Mouse (Mus musculus) frontal cortex, postnatal 25 days (tissue): Measurements from ENCODE around the gene Ppm1h.

Source experiments
- DNase-seq, 2 experiments: peaks; one replicate each; pipeline ENCODE4 v3.0.0; 2022; ENCODE audit warnings: low spot score in 2 of 2

Ppm1h gene

GRCm38 (mm10) chr10:122768893-122769341 is 90.4 kb downstream of the Ppm1h start:
- DNase-seq: no peak

DNA sequence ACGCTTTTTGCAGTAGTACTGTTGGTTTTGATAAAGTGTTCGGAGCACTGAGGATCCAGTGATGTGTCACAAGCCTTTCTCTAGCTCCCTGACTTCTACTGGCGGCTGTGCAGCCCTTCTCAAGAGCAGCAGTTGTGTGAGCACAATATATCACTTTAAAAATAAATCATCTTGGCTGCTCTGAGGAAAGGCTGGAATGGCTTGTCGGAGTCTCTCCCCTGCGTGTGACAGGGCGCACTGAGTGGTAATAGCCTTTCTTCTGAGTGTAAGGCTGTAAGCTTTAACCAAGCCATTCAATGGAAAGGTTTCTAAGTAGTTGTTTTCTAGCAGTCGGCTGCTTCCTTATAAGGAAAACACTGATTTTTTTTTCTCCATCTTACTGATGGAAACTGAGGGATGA is 91.8 kb downstream of the Ppm1h start:
- no peak for DNase-seq

DNA sequence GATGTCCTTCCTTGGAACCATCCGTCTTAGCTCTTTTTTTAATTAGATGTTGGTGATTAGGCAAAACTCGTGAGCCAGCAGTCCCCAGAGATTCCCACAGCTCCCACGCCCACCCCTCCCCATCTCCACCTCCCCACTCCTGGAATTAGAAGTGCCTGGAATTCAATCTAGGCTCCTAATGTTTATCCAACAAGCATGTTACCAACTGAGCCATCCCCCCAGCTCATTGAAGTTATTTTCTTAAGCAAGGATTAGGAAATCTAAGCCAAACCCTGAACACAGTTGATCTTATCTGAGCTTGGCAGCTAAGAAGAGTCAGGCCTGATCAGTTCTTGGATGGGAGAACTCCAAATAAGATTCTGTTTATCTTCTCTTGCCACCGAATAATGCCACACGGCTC is 92.4 kb downstream of the Ppm1h start:
- no peak for DNase-seq

GRCm38 (mm10) chr10:122774169-122774568 is 95.6 kb downstream of the Ppm1h start:
- no peak for DNase-seq

DNA sequence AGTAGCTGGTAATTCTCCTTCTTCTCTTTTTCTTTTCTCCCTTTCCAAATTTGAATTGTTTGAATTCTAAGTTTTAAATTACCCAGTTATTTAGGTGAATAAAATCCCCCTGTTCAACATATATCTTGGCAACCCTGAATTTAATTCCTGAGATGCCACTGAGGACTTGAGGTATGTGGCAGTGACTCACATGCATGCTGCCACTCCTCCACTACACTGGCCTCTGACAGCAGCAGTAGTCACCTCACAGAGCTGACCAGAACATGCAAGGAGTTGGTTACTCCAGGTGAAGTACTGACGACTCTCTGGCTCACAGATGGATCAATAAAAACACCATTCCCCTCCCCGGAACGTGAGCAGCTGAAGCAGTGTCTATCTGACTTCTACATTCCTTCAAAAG is 98.9 kb downstream of the Ppm1h start:
- DNase-seq: no peak

- no peak for DNase-seq
Observed at GRCm38 (mm10) chr10:122777939-122778655, 99.5 kb downstream of the Ppm1h start.

DNA sequence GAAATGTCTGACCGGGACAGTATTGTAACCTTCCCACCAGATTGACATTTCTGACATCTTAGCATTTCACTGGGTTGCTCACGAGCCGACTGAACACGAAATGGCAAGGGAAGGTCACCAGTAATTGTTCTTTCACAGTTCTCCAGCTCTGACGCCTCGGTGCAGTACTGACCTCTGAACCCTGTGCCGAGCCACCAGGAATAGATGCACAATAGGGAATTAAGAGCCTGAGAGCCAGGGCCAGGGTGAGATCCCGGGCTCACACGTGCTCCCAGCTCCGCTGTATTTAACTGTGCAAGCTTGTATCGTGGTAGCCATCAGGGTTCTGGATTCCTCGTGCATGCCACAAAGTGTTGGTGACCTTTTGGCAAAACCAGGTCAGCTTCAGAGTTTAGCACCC is 100.8 kb downstream of the Ppm1h start:
- no peak for DNase-seq

DNA sequence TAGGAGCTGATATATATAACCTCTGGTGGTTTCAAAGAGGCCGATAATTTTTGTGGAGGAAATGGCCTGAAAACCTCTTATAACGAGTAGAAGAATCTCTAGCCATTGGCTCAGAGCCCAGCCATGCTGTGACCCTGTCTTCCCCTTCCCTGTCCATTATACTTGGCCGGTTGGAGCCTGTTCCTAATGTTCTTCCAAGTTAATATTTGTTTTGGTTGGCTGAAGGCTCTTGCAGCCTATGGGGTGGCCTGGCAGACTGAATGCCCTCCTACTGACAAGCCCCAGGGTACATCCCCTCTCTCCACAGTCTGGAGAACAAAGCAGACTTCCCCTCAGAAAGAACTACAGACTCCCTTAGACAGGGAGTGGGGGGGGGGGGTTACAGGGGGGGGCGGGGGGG is 104.2 kb downstream of the Ppm1h start:
- no peak for DNase-seq

DNA sequence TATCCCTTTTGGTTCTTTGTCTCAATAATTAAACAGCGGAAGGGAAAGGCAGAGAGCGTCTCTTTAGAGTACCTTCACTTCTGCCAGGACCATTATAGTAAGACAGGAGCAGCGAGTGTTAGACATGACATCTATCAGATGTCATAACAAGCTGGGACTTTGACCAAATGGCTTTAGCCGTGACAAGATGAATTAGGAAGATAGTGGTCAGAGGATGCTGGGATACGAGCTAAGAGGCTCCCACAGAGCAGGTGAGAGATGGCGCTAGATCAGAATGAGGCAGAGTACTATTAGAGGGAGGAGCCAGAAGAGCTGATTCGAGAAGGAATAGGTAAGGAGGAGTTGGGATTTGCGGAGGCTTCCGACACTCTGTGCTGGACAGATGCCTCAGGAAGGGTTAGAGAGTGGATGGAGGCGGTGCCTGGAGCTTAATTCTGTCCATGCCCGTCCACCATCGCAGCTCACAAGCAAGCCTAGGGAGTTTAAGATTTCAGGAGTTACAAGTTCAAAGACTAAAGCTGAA is 111.1 kb downstream of the Ppm1h start:
- no peak for DNase-seq

DNA sequence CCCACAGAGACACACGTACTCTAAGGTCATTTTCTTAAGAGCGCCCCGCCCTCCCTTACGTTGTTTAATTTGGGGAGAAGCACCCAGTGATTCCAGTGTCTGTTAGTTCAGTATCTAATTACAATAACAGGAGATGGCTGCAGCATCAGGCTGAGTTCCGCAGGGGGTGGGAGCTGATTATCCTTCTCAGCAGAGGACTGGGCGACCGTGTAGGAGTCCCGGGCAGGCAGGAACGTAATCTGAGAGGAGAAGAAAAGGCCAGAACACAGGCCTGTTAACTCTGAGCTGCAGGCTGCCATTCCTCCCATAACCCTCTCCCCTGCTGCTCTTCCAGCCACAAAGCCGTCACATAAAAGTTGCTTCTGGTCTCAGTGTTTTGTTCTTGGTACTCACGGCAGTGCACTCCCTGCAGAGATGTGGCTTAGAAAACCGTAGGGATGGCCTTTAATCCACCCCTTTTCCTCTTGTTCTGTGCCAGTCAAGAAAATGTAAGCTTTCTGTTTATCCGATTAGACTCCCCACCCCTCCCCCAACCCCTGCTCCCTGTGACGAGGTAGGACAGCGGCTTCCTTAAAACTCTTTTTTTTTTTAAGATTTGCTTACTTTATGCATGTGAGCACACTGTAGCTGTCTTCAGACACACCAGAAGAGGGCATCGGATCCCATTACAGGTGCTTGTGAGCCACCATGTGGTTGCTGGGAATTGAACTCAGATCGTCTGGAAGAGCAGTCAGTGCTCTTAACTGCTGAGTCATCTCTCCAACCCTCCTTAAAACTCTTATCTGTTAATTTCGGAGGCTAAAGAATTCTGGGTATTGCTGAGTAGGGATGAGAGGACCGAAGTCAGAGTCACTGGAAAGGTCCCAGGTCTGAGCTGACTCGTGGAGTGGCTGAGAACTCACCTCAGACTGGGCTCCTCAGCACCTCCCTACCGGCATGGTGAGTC is 113.7 kb downstream of the Ppm1h start:
- no peak for DNase-seq

DNA sequence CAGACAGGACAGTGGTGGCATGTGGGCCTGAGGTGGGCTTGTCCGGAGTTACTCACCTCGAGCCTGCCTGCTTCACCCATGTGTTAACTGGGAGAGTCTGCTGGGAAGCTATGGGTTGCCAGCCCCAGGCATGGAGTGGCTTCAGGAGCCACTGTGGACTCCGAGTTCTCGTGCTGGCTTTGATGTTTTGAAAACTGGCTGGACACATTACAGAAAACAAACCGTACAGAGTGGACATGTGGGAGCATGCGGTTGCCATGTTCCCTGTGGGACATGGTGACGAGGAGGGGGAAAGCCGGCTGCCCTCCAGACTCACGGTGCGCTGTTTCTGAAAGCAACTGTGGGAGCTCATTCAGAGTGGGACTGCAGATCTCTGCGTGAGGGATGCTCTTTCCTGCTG is 114.6 kb downstream of the Ppm1h start:
- DNase-seq: no peak

DNA sequence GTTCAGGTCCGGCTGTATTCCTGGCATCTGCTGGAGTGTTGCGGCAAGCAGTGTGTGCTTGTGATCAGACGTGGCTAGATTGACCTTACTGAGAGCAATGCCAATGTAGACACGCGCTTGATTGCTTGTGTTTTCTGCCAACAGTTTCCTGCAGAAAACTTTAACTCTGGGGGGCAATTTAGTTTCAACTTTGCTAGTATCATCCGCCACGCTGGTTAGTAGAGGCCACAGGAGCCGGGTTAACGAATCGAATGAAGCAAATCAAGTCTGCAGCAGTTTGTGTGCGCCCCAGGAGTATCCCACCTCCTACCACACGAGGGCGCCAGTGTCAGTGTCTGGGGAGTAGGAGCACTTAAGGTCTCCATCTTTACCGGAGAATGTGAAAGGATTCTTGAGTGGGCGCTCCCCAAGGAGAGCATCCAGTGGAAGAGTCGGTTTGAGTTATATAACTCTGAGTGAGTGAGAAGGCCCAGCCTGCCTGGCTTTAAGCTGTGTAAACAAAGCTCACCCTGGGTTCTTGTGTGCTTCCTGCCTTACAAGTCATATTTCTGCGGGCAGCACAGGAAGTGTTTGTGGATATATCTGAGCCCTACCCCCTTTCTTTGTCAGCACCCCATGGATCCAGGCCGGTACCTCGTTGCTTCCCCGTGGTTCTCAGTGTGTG is 115.8 kb downstream of the Ppm1h start:
- DNase-seq: peak; percentile 52 to 63

DNA sequence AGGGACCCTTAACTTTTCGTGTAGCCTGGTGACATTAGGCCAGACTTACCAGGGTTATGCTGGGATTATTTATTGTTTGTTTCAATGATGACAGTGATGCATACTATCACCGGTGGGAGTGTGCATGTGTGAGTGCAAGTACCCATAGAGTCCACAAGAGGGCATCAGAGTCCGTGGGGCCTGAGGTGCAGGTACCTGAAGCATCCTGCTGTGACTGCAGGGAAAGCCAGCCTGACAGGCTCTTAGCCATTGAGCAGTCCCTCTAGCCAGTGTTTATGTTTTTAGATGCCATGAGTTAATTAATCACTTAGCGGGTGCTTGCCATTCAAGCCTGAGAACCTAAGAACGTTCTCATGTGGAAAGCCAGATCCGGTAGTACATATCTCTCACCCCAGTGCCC is 119.4 kb downstream of the Ppm1h start:
- DNase-seq: no peak

GRCm38 (mm10) chr10:122800003-122800731 is 121.6 kb downstream of the Ppm1h start:
- no peak for DNase-seq

- DNase-seq: no peak
Observed at GRCm38 (mm10) chr10:122800732-122801110, 122.2 kb downstream of the Ppm1h start.

GRCm38 (mm10) chr10:122802218-122802617 is 123.7 kb downstream of the Ppm1h start:
- DNase-seq: no peak

DNA sequence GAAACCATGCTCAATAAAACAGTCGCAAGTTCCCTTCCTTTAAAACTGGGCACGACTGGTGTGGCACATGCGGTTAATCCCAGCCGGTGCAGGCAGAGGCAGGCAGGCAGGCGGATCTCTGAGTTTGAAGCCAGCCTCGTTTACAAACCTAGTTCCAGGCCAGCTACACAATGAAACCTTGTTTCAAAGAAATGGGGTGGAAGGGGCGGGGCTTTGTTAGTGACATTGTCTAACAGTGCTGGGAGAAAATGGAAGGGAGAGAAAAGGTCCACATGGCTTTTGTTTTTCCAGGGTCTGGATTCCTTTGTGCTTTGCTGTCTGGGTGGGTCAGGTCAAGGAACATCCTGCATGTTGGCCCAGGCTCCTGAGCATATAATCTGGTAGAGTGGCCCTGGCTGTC is 124.3 kb downstream of the Ppm1h start:
- DNase-seq: no peak

DNA sequence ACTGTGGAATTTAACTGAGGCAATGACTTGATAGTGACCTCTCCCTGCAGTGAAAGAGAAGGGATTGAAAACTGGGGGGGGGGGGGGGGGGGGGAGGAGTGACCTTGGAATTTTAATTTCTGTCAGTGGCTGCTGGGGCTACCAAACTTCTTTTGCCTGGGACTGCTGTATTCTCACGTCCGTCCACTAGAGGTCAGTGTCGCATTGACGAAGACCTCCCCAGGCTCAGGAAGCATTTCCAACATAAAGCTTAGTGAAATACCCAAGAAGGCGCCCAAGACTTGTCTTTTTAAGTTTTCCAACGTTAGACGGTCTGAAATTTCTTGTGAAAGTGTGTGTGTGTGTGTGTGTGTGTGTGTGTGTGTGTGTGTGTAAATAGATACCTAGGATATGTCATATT is 125.3 kb downstream of the Ppm1h start:
- DNase-seq: peak; percentile 58 to 59

DNA sequence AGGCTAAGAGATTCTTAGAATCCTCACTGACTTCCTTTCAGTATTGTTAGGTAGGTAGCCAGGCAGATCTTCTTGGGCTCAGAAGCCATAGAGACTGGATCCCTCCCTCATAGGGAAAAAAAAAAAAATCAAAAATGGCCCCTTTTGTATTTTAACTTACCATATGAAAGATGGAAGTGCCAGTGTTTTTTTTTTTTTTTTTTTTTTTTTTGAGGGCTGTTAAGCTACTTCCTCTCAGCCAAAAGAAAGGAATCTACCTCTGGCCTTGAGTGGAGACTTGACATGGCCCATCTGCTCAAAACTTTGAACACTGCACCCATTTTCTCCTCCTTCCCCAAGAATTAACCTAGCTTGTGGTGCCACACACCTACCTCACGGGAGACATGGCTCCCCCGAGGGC is 127.3 kb downstream of the Ppm1h start:
- no peak for DNase-seq

- DNase-seq: peak; percentile 43 to 59
Observed at GRCm38 (mm10) chr10:122807127-122808105, 128.9 kb downstream of the Ppm1h start.
